Mouse (Mus musculus): ENCODE results near the gene Arcn1.

Arcn1 gene

DNA sequence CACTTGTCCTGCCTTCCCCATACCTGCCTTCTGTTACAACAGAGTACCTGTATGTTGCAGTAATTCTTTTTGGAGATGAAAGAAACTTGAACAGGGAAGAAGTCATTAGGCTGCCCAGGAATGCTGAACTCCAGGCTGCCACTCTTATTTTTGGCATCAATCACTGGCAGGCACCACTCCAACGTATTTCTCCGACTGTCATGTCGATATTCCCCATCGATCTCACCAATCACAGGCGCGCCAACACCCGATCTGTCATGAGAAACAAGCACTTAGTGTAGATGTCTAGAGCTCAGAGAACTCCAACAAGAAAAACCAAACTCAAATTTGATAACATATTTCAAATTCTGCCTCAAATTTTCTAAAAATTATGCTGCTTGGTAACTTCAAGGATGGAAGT is 22.3 kb downstream of the Arcn1 start:
- DNase-seq (ENCODE audit: low spot score in 2 of 2): no peak

DNA sequence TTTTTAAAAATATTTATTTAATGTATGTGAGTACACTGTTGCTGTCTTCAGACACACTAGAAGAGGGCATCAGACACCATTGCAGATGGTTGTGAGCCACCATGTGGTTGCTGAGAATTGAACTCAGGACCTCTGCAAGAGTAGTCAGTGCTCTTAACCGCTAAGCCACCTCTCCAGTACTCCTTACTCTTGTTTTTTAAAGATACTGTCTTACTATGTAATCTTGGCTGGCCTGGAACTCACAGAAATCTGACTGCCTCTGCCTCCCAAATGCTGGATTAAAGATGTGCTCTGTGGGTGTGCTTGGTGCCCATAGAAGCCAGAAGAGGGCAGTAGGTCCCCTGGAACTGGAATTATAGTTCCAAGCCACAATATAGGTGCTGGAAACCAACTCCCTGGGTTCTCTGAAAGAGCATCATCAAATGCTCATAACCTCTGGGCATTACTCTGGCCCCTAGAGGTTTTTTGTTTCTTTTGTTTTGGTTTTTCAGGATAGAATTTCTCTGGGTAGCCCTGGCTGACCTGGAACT is 26.9 kb downstream of the Arcn1 start:
- DNase-seq (ENCODE audit: low spot score in 2 of 2): no peak

DNA sequence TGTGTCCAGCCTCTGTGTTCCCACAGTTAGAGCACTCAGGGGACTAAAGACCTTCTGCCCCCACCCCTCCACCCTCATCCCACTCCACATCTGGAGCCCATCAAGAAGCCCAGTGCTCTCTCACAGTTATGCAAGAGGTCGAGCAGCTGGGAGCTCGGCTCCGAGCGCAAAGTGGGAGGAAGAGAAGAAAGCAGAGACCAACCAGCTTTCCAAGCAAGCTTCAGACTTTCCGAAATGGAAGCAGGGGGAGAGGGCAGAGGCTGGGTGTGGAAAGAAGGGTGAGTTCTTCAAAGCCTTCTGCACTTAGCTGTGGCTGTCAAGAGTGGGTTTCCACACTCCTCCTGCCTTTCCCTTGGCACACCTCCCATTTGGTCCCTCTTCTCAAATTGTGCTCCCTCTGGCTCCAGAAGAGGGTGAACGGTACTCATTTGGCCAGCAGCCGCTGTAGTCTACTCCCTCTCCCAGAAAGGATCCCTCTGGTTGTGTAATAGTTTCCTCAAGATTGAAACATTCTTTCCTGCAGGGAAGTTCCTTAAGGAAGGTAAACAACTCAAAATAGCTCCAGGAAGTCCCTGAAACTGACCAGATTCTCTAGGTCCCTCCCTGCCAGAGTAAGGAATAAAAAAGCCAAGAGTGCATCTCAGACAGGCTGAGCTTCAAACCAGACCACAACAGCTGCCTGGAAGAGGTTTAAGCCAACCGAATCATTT is 30.2 kb downstream of the Arcn1 start:
- DNase-seq (ENCODE audit: low spot score in 2 of 2): peak in 1 of 2 experiments; percentile 67

DNA sequence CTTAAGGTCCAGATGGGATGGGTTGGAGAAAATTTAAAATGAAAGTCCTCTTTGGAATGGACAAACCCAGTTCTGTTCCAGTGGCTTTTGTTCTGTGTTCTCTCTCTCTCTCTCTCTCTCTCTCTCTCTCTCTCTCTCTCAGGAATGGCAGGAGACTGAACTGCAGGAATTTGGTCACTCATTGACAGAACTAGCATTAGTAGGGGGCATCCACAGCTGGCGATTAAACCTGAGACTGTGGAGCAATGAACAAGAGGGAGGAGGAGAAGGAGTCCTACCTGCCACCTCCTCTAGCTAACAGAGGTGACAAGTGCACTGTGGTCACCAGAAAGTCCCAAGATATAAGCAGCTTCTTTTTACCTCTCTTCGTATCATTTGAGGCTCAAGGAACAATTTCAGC is 31.3 kb downstream of the Arcn1 start:
- DNase-seq (ENCODE audit: low spot score in 2 of 2): no peak

DNA sequence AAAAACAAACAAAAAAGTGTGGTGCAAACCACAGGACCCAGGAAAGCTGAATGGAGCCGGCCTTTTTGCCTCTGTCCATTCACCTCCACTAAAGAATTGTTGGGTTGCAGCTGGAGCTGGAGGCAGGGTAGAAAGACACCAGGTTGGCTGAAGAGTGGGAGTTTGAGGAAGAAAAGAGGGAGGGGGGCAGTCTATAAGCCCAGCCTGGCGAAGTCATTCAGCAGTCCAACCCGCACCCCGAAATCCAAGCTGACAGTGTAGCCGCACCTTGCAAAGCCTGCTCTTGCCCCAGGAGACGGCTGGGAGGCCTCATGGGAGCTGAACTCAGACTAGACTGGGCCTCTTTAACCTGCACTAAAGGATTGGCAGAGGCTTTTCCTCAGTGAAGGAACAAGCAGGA is 31.8 kb downstream of the Arcn1 start:
- DNase-seq (ENCODE audit: low spot score in 2 of 2): no peak

DNA sequence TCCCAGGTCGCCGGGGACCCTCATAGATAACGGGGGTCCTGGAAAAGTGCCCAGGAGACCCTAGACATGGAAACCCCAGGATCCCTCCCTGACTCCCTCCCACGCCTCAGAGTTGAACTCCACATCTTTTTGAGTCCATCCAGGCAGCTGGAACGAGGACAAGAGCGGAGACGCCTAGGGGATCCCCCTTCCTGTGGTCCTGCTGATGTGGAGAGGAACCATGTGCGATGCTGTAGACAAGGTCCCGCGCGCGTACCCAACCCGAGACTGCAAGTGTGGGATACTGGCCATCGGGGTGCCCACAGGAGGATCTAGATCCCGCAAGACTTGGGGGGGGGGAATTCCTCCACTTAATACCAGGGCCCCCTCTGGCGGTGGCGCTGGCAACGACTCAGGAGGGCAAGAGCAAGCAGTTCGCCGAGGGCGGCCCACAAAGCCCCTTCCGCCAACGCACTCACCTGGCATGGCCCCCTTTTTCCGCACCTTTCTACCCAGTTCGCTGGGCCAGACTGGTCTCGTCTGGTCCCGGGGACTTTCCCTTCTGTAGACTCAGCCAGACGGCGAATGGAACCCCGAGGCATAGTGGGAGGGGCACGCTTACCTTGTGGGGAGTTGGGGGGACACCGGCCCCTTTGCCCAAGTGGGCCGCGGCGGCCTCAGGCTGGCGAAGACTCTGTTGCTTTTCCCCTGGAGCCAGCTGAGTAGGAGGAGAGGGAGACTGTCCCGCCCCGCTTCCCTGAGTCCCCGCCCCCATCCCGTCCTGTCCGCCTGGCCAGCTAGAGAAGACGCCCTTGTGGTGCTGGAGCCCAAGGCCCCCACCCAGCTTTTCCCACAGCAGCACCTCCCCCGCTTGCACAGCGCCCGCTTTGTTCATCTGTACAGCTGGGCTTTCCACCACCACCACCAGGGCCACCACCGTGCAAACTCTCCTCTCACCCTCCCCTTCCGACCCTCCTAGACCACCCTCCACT is 32.8 kb downstream of the Arcn1 start, which contains the start of gene Phldb1:
TSS of gene Phldb1 (minus strand) at position 675 of the 971 bp plus-strand sequence.
- peak; percentile 79 to 84 for DNase-seq (ENCODE audit: low spot score in 2 of 2)

DNA sequence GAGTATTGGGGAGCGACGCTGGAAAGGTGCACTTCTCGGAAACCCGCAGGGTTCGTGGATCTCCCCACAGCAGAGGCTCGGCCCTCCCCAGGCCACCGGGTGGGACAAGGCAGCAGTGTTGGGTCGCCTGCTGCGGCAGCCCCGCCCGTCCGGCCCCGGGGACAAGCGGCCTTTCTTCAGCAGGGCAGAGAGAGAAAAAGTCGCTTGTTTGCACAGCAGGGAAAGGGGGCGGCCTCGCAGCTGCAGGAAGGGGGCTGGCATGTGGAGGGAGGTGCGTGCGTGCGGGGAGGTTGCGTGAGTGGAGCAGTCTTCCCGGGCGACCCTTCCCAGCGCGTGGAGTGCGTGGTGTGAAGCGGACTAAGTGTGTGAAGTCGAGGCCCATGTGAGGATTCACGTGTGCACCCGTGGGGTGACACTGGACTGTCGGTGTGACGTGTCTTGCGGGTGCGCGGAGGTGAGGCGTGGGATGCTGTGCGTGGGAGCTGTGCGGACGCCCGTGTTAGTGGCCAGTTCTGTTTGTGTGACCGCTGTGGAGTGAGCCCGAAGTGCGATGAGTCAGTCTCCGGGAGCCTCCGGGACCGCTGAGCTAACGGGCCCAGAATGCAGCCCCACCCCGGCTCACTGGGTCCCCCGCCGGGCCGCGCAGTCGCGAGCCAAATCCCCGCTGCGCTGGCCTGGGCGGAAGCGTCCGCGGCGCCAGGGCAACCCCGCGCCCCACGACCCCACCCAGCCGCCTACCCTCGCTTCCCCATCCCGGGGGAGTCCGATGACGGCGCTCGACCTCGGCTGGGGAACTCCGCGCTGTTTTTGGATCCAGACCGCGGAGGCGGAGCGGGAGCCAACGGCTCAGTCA is 33.7 kb downstream of the Arcn1 start:
- DNase-seq (ENCODE audit: low spot score in 2 of 2): peak; percentile 68 to 71

DNA sequence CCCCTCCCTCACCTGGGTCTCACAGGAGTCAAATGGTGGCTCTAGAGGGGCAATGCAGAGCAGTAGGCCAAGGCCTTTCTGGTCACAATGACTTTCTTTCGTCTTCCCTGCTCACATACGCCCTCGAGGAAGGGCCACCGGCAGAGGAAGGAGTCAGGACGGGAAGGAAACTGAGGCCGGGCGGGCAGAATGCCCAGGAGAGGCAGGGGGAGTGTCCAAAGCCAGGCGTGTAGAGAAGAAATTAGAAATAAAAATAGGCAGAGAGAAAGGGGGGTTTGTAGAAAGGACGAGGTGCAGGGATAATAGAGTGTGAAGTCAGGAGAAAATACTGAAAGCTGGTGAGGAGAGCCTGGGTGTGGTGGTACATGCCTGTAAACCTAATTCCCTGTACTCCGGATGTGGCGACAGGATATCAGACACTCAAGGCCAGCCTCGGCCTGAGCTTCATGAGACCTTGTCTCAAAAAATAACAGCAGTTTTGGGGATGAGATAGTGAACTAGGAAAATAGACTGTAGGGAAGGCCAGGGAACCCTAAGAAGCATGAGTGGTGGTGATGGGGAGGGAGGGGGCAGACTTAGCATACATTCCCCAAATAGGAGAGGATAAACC is 34.6 kb downstream of the Arcn1 start:
- DNase-seq (ENCODE audit: low spot score in 2 of 2): no peak

DNA sequence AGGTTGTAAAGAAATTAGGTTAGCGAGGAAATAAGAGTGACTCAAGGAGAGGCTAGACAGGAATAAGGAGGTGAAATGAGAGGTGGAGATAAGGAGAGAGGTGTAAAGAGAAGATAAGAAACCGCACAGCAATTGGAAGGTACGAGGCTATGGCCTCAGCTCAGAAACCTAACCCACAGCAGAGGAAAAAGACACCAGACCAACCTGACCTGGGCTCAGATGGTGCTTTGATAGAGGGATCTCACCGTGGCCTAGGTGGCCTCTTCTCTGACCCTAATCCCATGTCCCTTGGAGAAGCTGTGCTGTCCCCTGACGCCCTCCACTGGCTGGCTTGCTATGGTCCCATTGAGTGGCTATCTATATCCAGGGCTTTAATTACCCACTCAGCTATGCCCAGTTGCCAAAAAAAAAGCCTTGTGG is 35.5 kb downstream of the Arcn1 start:
- no peak for DNase-seq (ENCODE audit: low spot score in 2 of 2)

DNA sequence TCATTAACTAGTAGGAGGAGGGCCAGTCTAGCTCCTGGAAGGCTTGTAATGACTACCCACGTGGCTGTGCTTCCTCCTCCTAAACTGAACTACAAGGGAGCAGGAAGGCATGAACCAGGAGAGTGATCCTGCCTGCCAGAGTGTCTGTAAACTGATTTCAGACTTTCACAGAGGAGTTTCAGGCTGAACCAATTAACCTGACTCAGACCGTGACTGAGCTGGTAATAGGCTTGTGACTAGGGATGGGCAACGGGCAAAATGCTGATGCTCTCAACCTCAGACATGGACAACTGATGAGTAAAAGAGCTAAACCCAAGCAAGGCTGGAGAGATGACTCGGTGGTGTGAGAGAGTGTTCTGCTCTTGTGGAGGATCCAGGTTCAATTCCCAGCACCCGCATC is 40.2 kb downstream of the Arcn1 start:
- DNase-seq (ENCODE audit: low spot score in 2 of 2): no peak

DNA sequence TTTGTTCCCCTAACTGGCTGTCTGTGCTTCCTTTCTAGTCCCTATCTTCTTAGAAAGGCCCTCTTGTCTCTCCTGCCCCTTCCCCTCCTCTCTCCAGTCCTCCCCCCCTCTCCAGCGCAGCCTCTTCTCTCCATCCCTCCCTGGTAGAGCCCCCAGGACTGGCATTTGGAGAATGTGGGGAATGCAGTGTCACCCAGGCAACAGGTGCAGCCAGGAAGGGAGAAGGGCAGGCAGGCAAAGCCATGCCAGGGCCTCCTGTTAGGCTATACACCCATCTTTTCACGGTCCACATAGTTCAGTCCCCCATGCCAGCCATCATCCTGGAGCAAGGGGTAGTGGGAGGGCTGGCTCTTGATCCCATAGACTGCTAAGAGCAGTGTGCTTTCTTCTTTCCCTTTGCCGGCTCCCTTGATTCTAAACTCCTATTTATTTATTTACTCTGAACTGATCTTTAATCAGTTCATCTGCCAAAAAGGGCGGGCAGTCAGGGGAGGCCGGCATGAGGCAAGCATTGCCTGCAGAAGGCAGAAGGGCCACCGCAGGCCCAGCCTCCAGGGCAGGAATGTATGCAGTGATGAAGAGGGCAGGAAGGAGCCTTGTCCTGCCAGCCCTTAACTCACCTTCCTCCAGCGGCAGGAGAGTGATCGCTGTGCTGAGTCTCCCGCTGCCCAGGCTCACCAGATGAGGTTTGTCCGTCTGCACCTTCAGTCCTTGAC is 41.1 kb downstream of the Arcn1 start:
- no peak for DNase-seq (ENCODE audit: low spot score in 2 of 2)

DNA sequence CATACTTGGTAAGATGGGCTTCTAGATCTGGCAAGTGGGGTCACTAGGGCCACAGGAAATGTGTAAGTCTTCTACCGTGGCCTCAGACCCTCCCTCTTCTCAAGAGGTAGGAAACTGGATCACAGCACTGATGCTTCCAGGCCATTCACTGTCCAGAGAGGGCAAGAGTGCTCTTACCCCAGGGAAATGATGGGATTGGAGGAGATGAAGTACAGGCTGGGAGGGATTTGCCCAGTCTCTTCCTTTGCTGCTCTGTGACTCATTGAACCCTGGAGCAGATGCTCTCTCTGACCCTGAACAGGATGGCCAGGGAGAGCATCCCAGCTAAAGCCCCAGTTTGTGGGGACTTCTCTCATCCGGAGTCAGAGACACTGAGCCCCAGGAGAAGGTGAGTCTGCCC is 43.0 kb downstream of the Arcn1 start:
- no peak for DNase-seq (ENCODE audit: low spot score in 2 of 2)

DNA sequence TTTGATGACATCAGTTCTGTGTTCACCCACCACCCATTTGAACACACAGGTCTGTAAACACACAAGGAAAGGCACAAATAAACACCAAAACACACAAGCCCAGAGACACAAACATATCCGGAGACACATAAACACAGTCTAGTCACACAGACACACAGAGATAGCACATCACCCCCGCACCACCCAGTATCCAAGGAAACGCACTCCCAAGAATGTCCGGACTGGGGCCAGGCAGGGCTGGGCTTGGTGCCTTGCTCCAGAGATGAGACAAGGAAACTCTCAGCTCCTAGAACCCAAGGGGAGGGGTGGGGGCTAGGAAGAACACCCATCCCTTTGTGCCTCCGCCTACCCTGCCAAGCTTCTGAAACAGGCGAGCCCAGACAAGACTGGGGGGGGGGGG is 43.4 kb downstream of the Arcn1 start:
- DNase-seq (ENCODE audit: low spot score in 2 of 2): peak in 1 of 2 experiments; percentile 66

DNA sequence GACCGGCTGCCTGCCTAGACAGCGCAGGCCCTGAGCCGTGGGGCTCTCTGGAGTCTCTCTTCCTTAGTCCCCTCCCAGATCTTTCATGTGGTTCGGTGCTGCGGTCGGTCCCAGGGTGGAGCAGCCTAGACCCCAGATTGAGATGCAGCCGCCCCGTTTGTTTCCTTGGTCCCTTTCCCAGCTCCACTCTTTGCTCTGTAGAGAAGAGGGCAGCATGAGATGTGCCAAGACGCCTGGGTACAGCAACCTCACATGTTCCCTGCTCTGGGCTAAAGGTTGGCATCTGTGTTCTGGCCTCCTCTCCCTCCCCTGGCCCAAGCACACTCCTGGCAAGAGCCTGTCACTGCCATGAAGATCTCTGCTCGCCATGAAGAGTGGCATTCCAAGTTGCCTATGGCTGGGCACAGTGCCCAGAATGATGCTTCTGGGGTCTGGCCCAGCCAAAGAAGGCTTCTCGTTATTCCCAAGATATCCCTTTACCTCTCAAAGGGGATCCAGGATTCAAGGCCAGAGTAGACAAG is 44.1 kb downstream of the Arcn1 start:
- no peak for DNase-seq (ENCODE audit: low spot score in 2 of 2)

DNA sequence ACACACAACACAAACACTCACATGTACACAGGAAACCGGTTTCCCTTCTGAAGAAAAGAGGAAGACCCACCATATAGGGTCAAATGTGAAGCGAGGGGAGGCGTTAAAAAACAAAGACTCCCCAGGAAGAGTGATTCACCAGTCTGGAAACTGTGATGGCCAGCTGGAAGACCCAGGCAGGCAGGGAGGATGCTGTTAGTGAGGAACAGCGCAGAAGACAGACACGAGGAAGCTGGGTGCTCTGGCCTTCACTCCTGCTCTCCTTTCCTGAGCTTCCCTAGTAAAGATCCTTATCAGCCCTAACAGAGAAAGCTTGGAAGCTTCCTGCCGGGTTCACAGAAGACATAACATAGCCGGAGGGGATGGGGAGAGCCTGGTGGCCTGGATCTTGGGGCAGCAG is 44.6 kb downstream of the Arcn1 start:
- DNase-seq (ENCODE audit: low spot score in 2 of 2): no peak

DNA sequence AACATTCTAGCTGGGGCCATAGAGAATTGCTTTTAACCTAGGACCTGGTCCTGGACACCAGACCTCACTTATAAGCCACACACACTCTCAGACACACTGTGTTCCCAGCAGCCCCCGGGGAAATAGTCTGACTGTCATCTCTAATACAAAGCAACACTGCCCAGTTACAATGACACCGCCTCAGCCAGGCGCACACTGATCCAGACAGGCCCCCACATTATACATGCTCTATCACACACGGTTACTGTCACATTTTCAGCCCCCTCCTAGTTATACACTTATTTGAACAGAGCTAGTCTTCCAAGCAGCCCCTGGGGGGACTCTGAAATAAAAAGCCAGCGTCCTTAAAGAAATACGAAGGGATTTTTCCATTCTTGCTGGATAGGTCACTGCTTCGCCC is 45.1 kb downstream of the Arcn1 start:
- DNase-seq (ENCODE audit: low spot score in 2 of 2): no peak

DNA sequence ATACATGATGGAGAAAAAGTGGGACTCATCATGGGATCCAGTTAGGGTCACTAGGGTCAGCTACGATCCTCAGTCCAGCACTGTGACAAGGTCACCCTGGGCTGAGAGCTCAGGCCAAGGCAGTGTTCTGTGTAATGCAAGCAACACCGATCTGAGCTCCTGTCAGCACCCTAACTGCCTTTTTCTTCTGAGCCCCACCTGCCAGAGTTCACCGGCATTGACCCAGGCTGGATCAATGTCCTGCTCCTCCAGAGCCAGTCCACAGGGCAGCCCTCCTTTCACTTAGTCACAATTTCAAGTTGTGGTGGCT is 45.8 kb downstream of the Arcn1 start:
- no peak for DNase-seq (ENCODE audit: low spot score in 2 of 2)

DNA sequence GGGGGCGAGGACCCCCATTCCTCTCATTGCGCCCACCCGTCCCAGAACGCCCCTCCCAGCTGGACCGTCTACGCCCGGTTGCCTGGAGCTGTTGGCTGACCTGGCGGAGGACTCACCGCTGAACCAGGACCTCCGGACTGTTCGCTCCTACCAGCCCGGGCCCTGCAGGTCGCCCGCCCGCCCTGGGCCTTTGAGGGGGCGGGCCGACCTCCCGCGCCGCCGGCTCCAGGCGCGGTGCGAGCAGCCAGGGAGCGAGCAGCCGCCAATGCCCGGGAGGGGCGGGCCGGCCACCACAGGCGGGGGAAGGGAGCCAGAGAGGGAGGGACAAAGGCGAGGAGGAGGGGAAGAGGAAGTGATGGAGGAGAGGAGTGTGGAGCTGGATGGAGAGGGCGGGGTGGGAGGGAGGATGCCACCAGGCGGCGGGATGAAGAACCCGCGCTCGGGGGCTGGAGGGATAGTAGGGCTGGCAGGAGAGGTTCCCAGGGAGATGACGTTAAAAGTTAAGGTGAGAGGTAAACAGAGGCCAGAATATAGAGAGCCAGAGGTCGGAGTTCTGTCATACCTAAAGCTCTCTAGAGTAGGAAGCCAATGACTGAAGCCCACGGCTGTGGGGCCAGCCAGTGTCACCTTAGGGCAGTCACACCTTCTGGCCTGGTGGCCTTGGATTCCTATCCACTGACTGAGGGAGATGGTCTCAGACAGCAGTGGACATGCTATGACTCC is 46.3 kb downstream of the Arcn1 start:
- peak; percentile 88 to 92 for DNase-seq (ENCODE audit: low spot score in 2 of 2)

DNA sequence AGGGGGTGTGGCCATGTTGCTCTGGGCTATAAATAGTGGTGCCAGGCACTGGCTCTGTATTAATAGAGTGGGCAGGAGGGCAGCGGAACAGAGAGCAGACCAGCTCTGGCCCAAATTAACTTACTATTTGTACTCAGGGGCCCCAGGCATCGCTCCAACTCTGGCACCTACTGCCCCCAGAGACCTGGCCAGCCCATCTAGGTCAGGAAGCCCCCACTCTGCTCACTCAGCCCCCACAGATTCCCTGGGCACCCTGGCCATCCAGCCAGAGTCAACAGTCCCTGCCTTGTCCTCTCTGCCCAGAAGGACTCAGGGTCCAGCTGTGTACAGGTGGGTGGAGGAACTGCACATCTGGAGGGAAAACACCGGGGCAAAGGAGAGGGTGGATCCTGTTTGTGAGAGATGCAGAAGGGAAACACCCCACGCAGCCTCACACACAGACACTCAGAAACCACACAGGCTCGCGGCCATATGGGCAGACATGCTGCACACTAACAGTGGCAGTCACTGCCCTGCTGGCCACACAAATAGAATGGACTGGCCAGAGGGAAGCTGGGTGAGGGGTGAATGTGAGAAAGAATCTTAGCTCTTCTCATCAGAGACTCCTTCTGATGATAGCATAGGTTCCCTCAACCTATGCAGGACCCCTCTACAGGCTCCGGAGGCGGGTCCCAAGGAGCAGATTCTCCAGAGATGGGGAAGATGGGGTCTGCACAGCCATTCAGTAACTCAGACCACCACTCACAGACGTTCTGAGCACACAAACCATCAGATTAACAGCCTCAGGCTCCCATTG is 47.1 kb downstream of the Arcn1 start:
- DNase-seq (ENCODE audit: low spot score in 2 of 2): no peak
